Mouse (Mus musculus): ENCODE measurements at regions not wholly inside any gene's neighbourhood (a gene's known extent, or its start where the extent isn't known, plus 50 kb on each side); places are given as distances from the start of the nearest gene placed in this dataset.

DNA sequence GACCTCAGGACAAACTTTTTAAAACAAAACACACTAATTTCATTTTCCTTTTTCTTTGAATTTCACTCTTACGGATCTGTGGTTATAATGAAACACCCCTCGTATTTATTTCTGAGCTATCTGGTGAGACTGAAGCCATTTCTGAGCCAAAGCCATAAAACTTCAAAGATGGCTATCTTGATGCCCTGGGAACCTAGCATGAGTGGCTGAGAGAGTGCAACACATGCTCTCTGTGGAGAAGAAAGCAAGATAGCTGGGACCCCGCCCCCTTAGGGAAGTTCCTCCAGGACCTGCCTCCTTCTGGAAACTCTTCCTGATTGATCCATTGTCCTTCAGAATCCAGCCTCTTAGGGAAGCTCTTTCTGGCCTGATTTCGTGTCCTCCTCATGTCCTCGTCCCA lies 57.6 kb upstream of the Myb start:
- no peak for DNase-seq

DNA sequence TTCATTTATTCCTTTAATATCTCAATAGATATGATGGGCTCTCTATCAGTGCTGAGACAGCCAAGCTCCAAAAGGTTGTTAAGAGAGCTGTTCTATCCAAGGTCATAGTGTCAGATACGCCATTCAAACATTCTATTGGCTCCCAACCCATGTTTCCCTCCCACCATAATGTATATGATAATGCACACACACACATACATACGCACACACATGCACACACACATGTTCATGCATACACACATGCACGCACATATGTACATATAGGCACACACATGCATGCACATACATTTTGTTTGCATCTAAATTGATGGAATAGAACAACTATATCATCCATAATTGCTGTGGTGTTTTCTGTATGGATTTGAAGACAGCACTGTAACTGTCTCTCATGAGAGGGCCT lies 60.0 kb upstream of the Myb start:
- no peak for DNase-seq

DNA sequence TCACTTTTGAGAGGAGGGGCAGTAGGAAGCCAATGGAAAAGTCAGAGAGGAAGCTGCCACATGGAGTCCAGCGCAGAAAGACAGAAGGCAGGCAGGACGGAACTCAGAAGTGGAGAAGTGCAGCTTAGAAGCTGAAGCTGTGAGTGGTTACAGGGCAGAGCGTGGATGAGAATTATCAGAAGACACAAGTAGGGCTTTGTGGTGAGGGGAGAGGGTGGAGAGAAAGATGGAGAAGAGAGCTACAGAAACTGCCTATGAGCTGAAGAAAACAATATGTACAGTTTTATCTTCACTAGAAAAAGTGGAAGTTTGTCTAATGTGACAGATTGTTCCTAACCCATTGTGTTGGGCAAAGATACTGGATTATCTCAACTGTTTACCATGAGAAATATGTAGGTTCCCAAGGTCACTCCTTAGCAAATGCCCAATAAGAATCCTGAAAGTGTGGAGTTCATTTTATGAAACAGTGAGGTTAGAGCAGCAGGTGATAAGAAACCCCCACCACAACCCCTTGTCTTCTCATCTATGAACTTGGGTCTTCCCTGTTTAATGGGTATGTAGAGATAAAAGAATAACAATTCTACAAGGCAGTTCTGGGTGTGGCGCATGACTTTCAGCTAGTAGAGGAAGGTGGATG lies 60.6 kb upstream of the Myb start:
- DNase-seq, result no peak

DNA sequence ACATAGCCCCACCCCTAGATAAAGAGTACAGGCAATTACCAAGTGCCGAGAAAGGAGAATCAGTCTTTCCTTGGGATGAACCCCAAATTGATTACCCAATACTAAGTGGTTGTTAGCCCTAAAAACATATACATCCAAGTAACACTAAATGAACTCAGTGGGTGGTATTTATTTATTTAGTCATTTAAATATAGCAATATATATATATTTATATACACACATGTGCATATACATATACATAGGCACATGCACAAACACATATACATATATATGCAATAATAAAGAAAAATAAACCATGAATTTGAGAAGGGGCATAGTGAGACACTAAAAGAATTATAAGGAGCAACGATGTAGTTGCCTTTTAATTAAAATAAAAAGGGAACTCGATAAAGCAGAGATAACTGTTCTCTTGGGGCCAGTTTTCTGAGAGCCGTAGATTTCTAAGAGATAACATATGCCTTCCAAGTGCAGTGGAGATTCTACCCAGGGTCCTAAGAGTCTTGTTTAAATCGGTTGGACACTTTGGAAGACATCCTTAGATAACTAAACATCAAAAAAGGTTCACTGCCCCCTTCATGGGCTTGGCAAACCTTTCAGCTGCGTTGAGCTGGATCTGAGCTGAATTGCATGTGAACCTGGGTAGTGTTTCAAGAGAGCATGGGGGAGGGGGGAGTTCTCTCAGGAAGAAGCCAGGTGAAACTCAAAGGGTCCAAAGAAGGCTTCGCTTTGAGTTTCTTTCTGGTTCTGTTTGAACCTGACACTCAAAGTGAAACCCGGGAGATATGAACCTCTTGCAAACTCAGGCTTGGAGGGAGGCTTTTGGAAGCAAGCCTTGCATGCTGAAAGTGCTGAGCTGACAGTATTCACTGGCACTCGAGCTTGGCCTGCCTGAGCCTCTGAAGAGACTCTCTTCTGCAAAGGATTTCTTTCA lies 61.6 kb upstream of the Myb start:
- DNase-seq, result no peak

DNA sequence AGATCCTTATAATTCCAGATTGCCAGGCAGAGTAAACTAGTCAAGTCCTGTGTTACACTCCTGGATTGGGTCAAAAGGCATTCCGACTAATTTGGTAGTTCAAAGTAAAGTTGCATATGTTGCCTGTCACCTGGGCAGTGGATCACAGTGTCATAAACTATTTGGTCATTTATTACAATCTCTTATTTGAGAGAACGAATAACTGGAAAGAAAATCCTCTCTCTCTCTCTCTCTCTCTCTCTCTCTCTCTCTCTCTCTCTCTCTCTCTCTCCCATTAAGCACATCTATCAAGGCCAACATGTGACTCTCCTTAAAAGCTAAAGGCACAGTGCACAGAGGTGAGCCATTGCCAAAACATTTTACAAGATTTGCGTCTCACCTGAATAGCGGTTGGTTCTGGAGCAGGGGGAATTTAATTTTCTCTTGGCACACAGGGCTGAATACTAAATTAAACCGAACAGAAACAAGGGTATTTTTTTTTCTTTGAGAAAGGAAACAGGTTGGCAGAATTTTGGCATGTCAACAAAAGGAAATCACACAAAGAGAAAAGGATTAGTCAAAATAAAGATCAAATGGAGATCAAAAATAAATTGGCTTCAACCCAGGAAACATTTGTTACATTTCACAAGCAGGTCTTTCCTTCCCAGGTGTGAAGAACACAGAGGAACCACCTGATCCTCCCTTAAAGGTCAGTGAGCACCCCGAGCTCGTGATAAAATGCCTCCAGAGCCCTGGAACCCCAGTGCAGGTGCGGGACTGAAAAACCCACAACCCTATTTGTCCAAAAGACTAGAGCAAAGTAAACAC lies 62.5 kb upstream of the Myb start:
- no peak for DNase-seq

DNA sequence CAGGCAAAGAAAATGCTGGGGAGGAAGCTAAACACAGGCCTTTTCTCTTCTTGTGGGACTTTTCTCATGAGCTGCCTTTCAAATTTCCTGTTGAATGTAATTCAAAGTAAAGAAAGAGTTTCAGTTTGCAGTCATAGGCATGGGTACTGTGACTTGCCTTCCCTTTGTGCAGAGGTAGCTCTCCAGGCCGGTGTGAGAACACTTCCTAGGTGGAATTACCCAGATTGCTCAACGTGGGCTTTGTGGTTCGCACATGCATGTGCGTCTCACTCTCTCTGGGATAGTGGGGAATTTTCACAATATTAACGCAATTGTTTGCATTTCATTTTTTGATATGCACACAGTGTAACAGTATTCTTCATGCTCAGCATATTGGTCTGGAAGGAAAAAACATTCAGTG lies 63.4 kb upstream of the Myb start:
- DNase-seq, result no peak

DNA sequence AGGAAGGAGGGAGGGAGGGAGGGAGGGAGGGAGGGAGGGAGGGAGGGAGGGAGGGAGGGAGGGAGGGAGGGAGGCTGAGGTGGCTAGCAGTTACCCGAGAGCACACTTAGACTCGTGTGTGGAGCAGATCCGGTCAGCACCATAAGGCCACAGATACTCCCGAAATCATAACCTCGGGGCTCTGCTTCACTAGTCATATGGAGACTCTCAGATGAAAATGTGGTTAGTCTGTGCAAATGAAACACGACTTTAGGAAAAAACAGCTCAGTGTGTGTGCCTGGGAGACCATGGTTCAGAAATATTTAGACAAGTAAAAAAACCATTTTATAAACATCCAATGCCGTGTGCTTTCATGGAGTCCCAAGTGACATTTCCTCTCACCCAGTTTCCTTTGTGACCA lies 65.4 kb upstream of the Myb start:
- DNase-seq, result no peak

DNA sequence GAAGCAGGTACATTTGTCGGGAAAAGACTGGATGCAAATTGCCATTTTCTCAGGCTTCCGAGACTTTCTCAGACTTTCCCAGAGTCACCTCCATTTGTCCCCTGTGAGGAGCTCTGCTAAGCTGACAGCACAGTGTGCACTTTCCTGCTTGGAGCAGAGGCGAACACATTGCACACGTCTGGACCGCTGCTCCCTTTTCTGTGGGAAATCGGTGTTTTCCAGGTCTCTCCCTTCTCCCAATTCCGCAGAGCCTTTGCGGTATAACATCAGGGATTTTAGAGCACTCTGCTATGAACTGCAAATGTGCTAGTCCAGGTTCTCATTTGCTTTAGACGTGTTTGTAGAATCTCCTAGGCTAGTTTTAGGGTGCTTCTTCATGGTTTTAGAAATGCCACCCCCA lies 67.0 kb upstream of the Myb start:
- DNase-seq, result no peak

DNA sequence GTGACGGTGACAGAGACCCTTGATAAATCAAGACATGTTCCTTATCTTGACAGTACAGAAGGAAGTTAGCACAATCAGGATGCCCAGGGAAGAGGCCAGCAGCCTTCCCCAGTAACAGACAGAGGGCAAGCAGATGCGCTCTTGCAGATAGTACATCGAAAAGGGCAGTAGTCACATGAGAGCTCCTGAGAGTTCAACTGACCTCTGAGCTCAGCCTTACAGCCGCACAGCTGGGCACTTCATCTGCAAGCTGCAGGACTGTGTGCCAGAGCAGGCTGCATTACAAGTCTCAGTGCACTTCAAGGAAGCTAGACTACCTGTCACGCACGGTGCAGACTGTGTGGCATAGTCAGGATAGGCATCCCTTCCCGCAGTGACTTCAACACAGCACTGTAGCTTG lies 67.2 kb upstream of the Hbs1l start:
- no peak for DNase-seq

DNA sequence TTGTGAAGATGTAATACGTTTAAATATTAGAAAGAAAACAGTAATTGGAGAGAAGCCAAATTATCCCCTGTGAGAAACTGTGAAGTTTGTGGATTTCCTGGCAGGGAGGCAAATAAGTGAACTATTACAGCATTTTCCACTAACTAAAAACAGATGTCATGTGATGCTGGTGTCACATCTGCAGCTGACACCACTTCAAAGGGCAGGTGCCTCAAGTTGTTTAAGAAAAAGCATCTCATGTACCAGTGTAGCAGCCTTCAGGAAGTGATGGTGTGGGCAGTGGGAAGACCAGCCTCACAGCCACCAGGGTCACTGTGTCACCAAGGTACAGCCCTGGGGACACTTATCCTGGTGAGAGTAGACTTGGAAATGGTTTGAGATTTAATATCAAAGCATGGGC lies 60.6 kb upstream of the Hbs1l start:
- peak; percentile 86 for DNase-seq

DNA sequence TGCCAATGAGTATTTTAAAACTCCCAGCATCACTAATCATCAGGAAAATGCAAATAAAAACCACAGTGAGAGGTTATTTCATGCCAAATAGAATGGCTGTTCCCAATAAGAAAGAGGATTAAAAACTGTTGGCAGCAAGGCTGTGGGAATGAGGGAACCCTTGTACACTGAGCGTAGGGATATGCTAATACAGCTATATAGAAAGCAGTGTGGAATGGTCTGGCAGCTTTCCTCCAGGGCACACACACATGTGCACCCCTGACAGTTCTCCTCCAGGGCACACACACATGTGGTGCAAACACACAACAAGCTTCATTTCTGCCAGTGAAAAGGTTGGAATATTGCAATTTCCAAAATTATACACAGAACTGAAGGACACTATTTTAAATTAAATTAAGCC lies 58.8 kb upstream of the Hbs1l start:
- DNase-seq, result no peak

DNA sequence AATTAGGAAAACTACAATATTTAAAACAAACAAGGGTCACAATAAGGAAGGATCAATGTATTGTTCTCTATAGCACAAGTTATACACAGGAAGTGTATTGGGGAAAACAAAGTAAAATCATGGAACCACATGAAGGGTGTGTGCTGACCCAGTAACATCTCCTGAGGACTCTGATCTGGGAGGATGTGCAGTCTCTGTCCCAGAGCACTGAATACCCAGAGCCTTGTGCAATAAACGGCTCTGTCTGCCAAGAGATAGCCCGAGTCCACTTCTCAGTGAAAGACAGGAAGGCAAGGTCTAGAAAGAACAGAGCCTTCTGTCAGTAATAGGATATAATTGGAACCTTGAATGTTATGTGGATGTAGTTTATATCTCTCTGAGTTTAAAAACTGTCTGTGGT lies 56.3 kb upstream of the Hbs1l start:
- DNase-seq, result no peak

DNA sequence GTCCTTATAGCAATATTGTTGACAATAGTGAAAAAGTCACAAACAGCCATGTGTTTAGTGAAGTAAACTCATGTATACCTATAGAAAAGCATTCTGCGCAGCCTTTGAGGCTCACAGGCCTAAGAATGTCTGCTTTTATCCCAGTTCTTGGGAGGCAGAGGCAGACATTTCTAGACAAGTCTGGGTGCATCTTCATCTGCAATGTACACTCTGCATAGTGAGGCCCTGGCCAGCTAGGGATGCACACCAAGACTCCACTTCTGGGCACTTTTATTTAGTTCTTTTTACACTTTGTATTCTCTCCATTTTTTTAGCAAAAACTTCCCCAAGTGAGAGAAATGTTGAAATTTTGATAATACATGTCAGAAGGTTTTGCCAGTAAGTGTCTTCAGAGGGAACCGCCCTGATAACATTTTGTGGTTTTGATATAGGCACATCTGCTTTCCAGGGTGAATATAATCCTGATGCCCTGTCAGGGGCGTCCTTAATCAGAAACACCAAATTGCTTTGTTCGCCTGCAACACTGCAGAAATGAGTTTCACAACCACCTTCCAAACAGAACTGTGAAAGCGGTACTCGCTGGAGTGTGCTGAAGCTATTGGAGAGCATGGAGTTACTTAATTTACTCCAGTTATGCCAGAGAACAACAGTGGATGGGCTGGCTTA lies 54.1 kb upstream of the Hbs1l start:
- DNase-seq, result no peak

DNA sequence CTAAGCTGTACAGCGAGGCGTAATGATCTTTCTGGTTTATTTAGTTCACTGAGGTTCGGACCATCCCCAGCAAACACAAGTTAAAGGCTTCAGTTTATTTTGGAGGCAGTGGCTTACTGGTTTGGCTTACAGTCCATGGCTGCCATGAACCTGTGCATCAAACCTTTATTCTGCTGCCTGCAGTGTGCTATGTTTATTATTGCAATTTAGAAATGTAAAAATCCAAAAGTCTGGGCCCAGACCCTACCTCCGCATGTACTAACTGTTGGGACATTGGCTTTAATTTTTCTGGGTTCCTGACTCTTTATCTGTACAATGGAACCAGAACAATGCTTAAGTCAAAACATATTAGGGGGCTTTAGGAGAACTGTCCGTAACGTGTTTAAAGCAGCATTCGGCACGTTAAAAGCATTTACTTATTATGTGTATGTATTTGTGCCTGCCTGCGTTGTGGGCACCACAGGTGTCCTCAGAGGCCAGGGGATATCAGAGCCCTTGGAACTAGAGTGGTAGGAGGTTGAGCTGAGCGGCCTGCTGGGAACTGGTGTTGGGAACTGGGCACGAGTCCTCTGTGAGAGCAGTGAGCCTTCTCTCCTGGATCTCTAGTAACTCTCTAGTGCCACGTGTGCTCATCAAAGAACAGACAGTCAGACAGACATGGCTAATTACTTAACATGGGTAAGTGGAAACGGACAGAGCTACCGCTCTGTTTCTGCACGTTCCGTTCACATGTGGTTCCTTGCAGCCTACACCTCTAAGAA lies 53.1 kb upstream of the Hbs1l start:
- no peak for DNase-seq

DNA sequence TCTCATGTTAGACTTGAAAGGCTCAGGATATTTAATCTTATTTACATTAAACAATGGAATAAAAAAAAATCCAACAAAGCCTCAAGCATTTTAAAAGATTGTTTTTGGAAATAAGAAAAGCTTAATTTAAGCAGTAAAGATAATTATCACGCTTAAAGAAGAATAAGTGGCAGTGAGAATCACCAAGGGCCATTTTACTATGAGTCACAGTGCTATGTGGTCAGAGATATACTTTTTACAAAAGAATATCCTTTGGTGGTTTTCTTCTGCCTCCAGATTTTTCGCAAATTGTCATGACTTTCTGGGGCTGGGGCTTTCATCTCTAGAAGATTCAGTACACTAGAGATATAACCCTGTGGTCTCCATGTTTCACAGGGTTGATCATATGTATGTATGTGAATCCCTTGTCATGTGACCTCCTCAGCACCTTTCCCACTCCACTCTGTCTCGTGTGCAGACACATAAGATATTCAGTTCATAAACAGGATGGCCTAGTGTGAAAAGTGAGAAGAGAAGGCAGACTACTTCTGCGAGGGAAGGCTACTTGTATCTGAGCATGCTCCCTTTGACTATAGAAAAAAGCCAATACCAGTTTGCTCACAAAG lies 50.8 kb upstream of the Hbs1l start:
- no peak for DNase-seq

DNA sequence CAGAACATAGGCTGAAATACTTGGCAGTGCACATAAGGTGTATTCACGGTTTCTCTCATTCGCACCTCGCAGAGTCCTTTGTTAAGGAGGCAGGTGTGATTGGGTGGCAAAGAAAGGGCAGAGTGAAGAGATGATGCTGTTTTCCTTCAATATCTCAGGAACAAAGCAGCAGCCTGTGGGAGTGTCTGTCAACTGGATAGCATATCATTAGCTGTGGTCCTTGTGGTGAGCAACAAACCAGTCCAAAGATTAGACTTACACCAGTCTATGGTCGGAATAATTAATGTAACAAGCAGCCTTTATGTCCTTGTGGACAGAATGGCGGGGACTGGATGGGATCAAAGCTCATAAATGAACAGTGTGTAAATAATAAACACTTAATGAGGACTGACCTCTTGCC lies 50.2 kb upstream of the Hbs1l start:
- no peak for DNase-seq

Measured in thymus, postnatal 25 days (tissue).